Mouse (Mus musculus) ES-E14 (cell line): ENCODE data around the gene Ifna4.
"Not testable (repeated sequence)": the region's sequence is repeated elsewhere in the genome, so short reads cannot be mapped to it uniquely, and the experiment has no call there.

Source experiments
- HCFC1 ChIP-seq: IDR thresholded peaks from 2 replicates; pipeline ENCODE4 v1.6.1; 2012; ENCODE audit warnings: low read length, inconsistent platforms, borderline replicate concordance; ENCODE audit not compliant: insufficient read depth
- MAFK ChIP-seq: IDR thresholded peaks from 2 replicates; pipeline ENCODE4 v1.6.1; 2014; ENCODE audit warnings: mild to moderate bottlenecking, low read depth, low read length, inconsistent platforms; ENCODE audit not compliant: insufficient read depth

GRCm38 (mm10) chr4:88797097-88797496, 44.6 kb upstream of the Ifna4 start, which contains the start of gene Gm13279:
- not testable (repeated sequence) for TF ChIP-seq HCFC1, MAFK
